Comparison of ENCODE assay signal across 10 mouse cellular contexts in genomic region chr9:42871681-42872080, GRCm38 (mm10).
DNase-seq lines count a peak whose midpoint lies in the region; ATAC-seq and TF ChIP-seq lines count a peak whose summit lies in the region.
"Had no signal": no experiment of that assay in that cellular context is flagged by ENCODE, and none has a peak within 500 bp of the region (broad histone marks: within the 10 kb centered on the region; RNA-seq: fewer than 3 reads in every experiment).

No protein-coding gene starts in this region.

- no peaks in the 10 kb centered on the region for H3K9me3 ChIP-seq in liver, postnatal 0 days (ENCODE audit: low read length)
- H3K9me3 ChIP-seq in liver, embryonic 12.5 days (replicated peaks), result no peaks in the 10 kb centered on the region

- peak; percentile 38 for DNase-seq in liver, postnatal 0 days
- DNase-seq in adrenal gland, adult (ENCODE audit: inconsistent age in 2 of 2, low spot score in 1 of 2), result peak; percentile 79 to 92
- peak; percentile 45 for DNase-seq in lung, postnatal 14 days
- no peak for DNase-seq in thymus, postnatal 14 days
- no peak for DNase-seq in left cerebral cortex, postnatal 4 days

- no peak for ATAC-seq in liver, postnatal 0 days
- no peak for ATAC-seq in liver, embryonic 12.5 days
- peak; percentile 91 for ATAC-seq in common myeloid progenitor, adult 5-6 weeks (replicated peaks; ENCODE audit: low read depth, poor library complexity, severe bottlenecking)
- no peak for ATAC-seq in erythroblast, adult 5-6 weeks (replicated peaks; ENCODE audit: low FRiP score, poor library complexity, severe bottlenecking)
- ATAC-seq: intestine, postnatal 0 days had no signal

- peaks cover 3% of the 10 kb centered on the region; the same call in 1 of the 2 replicates for H3K4me1 ChIP-seq in liver, postnatal 0 days (ENCODE audit: insufficient read depth)
- no peaks in the 10 kb centered on the region for H3K4me1 ChIP-seq in liver, embryonic 12.5 days
- H3K4me1 ChIP-seq: megakaryocyte, embryonic 14.5 days had no signal

- 64% methylated on average over 4 of the region's 4 CpGs for WGBS in liver, postnatal 0 days (ENCODE audit: insufficient replicate concordance)
- WGBS in liver, embryonic 12.5 days (ENCODE audit: insufficient replicate concordance), result 53% methylated on average over 4 of the region's 4 CpGs

- H3K4me3 ChIP-seq in liver, postnatal 0 days (ENCODE audit: low read depth, low read length), result no peak overlapping the region
- no peak overlapping the region for H3K4me3 ChIP-seq in liver, embryonic 12.5 days
- H3K4me3 ChIP-seq: megakaryocyte, embryonic 14.5 days had no signal

- 0 out of 2 replicates have a peak, but pooled peaks have one; percentile 13 for TF ChIP-seq CTCF in liver, postnatal 0 days (IDR thresholded peaks at IDR 0.05; ENCODE audit: low read depth)

- H3K4me2 ChIP-seq in liver, postnatal 0 days (ENCODE audit: low read depth, low read length), result no peak overlapping the region
- H3K4me2 ChIP-seq in liver, embryonic 12.5 days, result no peak overlapping the region

- no peaks in the 10 kb centered on the region for H3K36me3 ChIP-seq in liver, postnatal 0 days (replicated peaks; ENCODE audit: insufficient read depth, low read length)
- no peaks in the 10 kb centered on the region for H3K36me3 ChIP-seq in liver, embryonic 12.5 days

- intact Hi-C loops in left cerebral cortex, postnatal 4 days (cut with DNase I), result no loop called here

- TF ChIP-seq EP300 in liver, postnatal 0 days (IDR thresholded peaks at IDR 0.05; ENCODE audit: low read depth), result no peak

- no peak overlapping the region for H3K27ac ChIP-seq in liver, postnatal 0 days (ENCODE audit: low read depth)
- no peak overlapping the region for H3K27ac ChIP-seq in liver, embryonic 12.5 days

- no peak overlapping the region for H3K9ac ChIP-seq in liver, postnatal 0 days (replicated peaks)
- no peak overlapping the region for H3K9ac ChIP-seq in liver, embryonic 12.5 days

- H3K27me3 ChIP-seq in liver, postnatal 0 days (ENCODE audit: insufficient read depth, low read length), result no peaks in the 10 kb centered on the region
- H3K27me3 ChIP-seq in liver, embryonic 12.5 days (replicated peaks), result no peaks in the 10 kb centered on the region

Comparison
In these comparisons a context has a peak if more than half of its experiments do, and no peak if none do; other contexts are left out.
1. DNase-seq: peak in liver, postnatal 0 days (single experiment), adrenal gland, adult (2 of 2) and lung, postnatal 14 days (single experiment); none in thymus, postnatal 14 days (single experiment) and left cerebral cortex, postnatal 4 days (single experiment).